Mouse (Mus musculus) retina, postnatal 1 day (tissue): ENCODE results near the gene Dennd5a.

Source experiments
- DNase-seq: peaks from one replicate; pipeline ENCODE4 v3.0.0-alpha.2; 2012

Gene Dennd5a

GRCm38 (mm10) chr7:109962596-109962995 is 2.3 kb upstream of the Dennd5a start:
- no peak for DNase-seq

GRCm38 (mm10) chr7:109961570-109961969 is 1.3 kb upstream of the Dennd5a start:
- DNase-seq = no peak

- no peak for DNase-seq
Observed at GRCm38 (mm10) chr7:109960613-109961154, 414 bp upstream of the Dennd5a start.

GRCm38 (mm10) chr7:109958843-109959715 is 1.2 kb downstream of the Dennd5a start:
- DNase-seq = no peak

GRCm38 (mm10) chr7:109957996-109958789 is 2.1 kb downstream of the Dennd5a start:
- DNase-seq = no peak

- DNase-seq = no peak
Observed at GRCm38 (mm10) chr7:109954622-109955401, 5.5 kb downstream of the Dennd5a start.

GRCm38 (mm10) chr7:109951297-109951696 is 9.0 kb downstream of the Dennd5a start:
- DNase-seq = no peak

GRCm38 (mm10) chr7:109944421-109945034 is 15.7 kb downstream of the Dennd5a start:
- DNase-seq = no peak

GRCm38 (mm10) chr7:109929628-109930027 is 30.6 kb downstream of the Dennd5a start:
- no peak for DNase-seq

GRCm38 (mm10) chr7:109928365-109928764 is 31.9 kb downstream of the Dennd5a start:
- no peak for DNase-seq

- no peak for DNase-seq
Observed at GRCm38 (mm10) chr7:109924965-109925364, 35.3 kb downstream of the Dennd5a start.

GRCm38 (mm10) chr7:109922889-109923288 is 37.4 kb downstream of the Dennd5a start:
- no peak for DNase-seq

- DNase-seq = no peak
Observed at GRCm38 (mm10) chr7:109906165-109906564, 54.1 kb downstream of the Dennd5a start.

- no peak for DNase-seq
Observed at GRCm38 (mm10) chr7:109900921-109901320, 59.3 kb downstream of the Dennd5a start.

- no peak for DNase-seq
Observed at GRCm38 (mm10) chr7:109898911-109899310, 61.4 kb downstream of the Dennd5a start.

- peak; percentile 73 for DNase-seq
Observed at GRCm38 (mm10) chr7:109892530-109892929, 67.7 kb downstream of the Dennd5a start.

GRCm38 (mm10) chr7:109891786-109892185 is 68.5 kb downstream of the Dennd5a start:
- no peak for DNase-seq

- DNase-seq = no peak
Observed at GRCm38 (mm10) chr7:109890256-109890655, 70.0 kb downstream of the Dennd5a start.

- DNase-seq = no peak
Observed at GRCm38 (mm10) chr7:109889300-109889699, 71.0 kb downstream of the Dennd5a start.

- DNase-seq = no peak
Observed at GRCm38 (mm10) chr7:109886249-109886648, 74.0 kb downstream of the Dennd5a start.

GRCm38 (mm10) chr7:109882574-109882973 is 77.7 kb downstream of the Dennd5a start:
- DNase-seq = no peak

- no peak for DNase-seq
Observed at GRCm38 (mm10) chr7:109881561-109882099, 78.6 kb downstream of the Dennd5a start.
